Mouse (Mus musculus) CD4-positive helper T cell, adult 2 months (primary cell): Measurements from ENCODE around the gene Fut8.
A peak's percentile ranks its signal among the peaks of the same experiment; 100 is the strongest.
"Not testable (repeated sequence)": the region's sequence is repeated elsewhere in the genome, so short reads cannot be mapped to it uniquely, and the experiment has no call there.

ENCODE experiments used
- DNase-seq: peaks from one replicate; pipeline ENCODE4 v3.0.0-alpha.2; 2012; ENCODE audit warnings: low read depth, missing footprints, low spot score

Fut8 gene

DNA sequence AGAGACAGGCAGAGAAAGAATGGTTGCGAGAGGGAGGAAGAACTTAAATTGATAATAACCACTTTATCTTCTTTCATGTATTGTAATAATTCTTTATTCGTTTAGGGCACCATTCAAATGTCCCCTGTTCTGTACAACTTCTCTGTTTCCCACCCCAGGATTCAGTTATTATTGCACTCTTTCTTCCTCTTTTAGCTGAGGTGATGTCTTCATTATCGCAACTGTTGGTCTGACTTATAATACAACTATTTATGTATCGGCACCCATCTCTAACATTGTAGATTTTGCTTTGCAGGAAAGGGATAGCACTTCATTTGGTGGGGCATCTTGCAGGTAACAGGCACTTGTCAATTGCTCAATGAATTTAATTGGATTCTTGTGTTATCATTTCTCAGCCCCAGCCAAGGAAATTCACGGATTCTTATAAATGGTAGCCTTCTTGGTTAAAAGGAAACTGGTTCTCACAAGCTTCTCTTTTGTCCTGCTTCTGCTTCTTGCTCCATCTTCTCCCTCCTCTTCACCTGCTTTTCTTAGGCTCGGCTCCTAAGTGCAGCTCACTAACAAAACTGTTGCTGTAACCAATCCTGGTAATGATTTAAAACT is 15.6 kb upstream of the Fut8 start:
- DNase-seq = no peak

- DNase-seq = no peak
These were observed 14.3 kb upstream of the Fut8 start for GRCm38 (mm10) chr12:77223595-77223994.

- DNase-seq = no peak
These were observed 13.8 kb upstream of the Fut8 start for GRCm38 (mm10) chr12:77224121-77224520.

GRCm38 (mm10) chr12:77224891-77225290 is 13.0 kb upstream of the Fut8 start:
- no peak for DNase-seq

DNA sequence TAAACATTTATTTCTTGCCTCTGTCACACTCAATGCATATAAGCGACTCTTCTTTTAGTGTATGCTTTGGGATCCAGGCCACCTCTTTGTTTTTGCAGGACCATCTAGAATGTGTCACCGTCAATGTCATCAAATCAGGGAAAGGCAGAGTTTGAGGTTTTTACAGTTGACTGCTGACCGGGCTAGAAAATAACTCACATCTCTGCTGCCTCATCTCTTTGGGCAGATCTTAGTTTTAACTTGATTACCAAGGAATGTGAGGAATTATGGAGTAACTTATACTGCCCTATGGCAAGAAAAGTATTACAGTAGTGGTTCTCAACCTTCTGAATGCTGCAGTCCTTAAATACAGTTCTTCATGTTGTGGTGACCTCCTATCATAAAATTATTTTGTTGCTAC is 12.2 kb upstream of the Fut8 start:
- DNase-seq = no peak

DNA sequence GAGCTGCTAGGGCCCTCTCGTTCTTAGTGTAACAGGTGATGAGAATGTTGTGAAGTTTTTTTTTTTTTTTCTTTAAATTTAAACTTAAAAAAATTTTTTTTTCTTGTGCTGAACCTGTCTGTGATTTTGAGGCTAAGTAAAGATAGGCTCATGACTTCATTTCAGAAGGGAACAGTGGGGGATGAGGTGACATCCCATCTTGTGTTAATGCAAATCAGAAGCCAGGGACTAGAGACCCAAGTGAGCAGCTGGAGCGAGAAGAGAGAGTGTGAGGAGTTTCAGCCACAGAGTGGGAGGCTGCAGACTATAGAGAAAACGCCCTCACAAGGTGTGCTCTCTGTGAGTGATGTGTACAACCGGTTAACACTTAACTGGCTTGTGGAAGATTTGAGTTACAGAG is 2.0 kb upstream of the Fut8 start:
- DNase-seq = no peak

DNA sequence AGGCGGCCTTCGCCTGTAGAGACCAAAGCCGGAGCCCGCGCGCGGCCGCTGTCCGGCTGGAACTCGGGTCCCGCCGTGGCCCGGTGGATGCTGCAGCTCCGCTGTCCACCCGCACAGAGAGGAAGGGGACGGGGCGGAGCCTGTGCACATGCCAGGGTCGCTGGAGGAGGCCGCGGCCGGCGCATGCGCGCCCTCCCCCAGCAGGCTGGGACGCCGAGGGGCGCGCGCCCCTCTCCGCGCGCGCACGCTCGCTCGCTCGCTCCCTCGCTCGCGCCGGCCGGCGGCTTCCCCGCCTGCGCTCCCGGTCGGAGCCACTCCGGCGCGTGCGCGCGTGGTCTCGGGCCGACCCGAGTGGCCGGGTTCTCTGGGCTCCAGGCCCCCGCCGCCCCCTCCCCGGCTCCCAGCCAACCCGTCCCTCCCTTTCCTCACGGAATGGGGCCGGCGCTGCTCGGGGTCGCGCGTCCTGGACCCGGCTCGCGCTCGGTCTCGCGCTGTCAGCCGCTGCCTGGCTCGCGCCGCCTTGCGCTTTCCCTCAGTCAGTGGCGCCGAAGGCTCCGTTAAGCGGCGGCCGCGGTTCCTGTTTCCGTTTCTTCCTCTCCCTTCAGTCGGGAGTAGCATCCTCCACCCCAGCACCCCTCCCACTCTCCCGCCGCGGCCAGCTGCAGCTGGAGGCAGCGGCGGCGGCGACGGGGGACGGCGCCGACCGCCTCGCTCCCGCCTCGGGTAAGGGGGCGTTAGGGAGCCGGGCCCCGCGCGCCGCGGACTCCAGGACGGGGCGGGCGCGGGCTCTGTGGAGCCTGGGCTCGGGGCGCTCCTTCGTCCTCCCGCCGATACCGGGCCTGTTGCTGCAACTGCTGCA is 835 bp downstream of the Fut8 start:
- DNase-seq = peak; percentile 93

- no peak for DNase-seq
These were observed 1.6 kb downstream of the Fut8 start for GRCm38 (mm10) chr12:77239390-77240061.

- no peak for DNase-seq
These were observed 2.4 kb downstream of the Fut8 start for GRCm38 (mm10) chr12:77240372-77240771.

DNA sequence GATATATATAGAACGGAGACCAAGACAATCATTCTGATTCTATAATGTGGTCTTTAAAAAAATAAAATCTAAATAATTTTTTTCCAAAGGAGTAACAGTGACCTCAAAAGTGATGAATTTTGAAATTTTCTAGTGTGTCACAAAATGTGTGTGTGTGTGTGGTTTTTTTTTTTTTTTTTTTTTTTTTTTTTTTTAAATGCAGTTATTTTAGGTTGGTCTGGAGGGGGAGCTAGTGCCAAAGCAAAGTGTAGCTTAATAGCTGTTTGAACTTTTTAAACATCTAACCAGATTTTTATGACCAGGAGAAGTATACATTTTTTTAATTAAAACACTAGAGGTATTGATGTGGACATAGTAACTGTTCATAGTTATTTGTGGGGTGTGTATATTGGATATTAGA is 2.9 kb downstream of the Fut8 start:
- peak; percentile 64 for DNase-seq

DNA sequence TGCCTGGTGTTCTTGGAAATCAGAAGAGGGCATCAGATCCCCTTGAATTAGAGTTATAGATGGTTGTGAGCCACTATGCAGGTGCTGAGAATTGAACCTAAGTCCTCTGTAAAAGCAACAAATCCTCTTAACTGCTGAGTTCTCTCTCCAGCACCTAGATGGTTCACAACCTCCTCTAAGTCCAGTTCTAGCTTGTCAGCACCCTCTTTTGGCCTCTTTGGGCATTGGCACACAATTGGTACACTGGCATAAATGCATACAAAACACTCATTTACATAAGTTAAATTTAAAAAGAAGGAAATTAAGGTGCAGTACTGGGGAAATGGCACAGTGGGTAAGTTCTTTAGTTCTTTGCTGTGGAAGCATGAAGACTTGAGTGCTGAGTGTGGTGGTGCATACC is 24.7 kb downstream of the Fut8 start:
- DNase-seq = peak; percentile 26

- no peak for DNase-seq
These were observed 25.9 kb downstream of the Fut8 start for GRCm38 (mm10) chr12:77263816-77264215.

DNA sequence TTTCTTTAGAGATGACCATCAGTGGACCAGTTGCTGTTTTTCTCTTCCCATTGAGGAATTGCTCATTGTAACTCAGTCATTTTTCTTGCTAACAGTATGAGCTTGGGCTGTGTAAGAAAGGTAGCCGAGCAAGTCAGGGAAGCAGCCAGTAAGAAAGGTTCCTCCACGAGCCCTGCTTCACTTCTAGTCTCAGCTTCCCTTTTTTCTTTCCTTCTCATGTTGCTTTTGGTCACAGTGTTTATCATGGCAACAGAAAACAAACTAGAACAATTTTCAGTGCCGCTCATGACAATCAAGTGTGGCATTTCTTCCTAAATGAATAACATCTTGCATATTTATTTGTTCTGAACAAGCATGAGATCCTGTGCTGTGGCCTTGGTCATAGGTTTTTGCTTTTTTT is 32.8 kb downstream of the Fut8 start:
- no peak for DNase-seq

DNA sequence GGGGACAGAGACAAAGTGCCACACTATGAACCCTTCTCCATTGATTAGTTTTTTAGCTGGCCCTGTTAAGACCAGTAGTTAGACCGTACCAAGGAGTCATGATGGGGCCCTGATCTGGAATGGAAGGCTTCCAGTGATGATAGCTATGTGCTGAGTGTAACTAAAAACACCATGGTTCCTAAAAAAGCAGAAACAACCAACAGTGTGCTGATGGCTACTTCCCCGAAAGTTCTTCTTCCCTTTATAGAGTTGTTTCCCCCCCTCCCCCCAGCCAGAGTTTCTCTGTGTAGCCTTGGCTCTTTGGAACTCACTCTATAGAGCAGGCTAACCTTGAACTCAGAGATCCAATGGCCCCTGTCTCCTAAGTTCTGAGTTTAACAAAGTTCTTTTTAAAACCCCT is 50.6 kb downstream of the Fut8 start:
- DNase-seq = no peak

- peak; percentile 14 for DNase-seq
These were observed 53.1 kb downstream of the Fut8 start for GRCm38 (mm10) chr12:77291017-77291416.

DNA sequence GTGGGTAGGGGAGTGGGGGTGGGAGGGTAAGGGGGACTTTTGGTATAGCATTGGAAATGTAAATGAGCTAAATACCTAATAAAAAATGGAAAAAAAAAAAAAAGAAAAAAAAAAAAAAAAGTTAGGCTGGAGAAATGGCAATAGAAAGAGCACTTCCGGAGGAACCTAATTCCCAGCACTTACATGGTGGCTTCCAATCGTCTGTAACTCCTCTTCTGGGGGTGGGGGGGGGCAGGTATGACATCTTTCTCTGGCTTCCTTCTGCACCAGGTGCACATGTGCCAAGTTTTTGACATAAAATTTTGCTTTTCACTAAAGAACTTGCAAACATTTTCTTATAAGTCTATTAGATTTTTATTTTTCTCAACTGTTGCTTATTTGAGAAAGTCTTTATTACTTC is 53.9 kb downstream of the Fut8 start:
- DNase-seq = not testable (repeated sequence)

GRCm38 (mm10) chr12:77292375-77293258 is 54.7 kb downstream of the Fut8 start:
- peak; percentile 21 for DNase-seq

GRCm38 (mm10) chr12:77296119-77296518 is 58.2 kb downstream of the Fut8 start:
- no peak for DNase-seq

DNA sequence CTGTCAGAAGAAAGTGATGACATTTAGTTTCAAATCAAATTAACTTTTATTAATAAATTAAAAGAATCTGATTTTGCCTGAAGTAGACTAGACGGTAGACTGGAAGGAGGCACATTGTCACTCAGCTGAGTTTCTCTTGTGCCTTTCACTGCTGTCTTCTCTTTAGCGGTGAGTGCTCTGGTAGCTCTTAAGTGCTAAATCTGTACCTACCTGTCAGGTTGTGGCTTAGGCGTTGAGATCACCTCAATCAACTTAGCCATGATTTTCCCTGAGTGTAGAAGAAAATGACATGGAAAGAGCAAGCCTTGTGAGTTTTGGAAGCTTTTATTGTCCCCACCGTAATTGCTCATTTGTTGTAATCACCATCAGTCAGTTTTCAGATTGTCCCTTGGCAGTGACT is 59.2 kb downstream of the Fut8 start:
- DNase-seq = no peak

- DNase-seq = no peak
These were observed 59.9 kb downstream of the Fut8 start for GRCm38 (mm10) chr12:77297858-77298257.

DNA sequence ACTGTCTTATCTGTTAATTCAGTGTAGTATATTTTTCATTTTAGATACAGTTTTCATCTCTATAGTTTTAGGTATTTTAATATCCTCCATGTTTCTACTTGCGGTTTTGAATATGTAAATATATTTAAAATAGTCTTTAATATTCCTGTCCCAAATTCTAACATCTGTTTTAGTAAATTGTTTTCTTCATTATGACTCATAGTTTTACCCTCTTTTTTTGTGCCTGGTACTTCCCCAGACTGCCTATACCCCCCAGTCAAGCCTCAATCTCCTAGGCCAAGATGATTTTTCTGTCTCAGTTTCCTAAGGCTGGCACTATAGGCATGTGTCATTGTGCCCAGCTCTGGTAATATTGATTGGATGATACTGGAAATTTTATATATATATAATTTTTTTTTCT is 64.1 kb downstream of the Fut8 start:
- no peak for DNase-seq

- DNase-seq = no peak
These were observed 65.4 kb downstream of the Fut8 start for GRCm38 (mm10) chr12:77303367-77303766.
